Mouse (Mus musculus): ENCODE results near the gene Elf1.

DNA sequence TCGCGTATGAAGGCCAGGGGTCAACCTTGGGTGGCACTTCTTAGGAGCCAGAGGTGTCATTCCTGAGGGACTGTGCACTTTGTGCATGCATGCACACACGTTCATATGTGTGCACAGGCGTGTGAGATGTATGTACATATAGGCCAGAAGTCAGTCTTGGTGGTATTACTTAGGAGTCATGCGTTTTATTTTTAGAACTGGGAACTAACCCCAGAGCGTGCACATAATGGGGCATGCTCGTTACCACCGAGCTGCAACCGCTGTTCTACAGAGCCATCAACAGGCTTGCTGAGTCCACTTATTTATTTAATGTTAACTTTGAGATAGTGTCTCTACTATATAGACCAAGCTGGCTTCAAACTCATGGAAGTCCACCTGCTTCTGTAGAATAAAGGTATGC is 41.4 kb downstream of the Elf1 start:
- no peak for TF ChIP-seq FLI1 (IDR thresholded peaks at IDR 0.05; ENCODE audit: low read length)
- TF ChIP-seq GATA1 (IDR thresholded peaks at IDR 0.05; ENCODE audit: borderline replicate concordance, low read length), result no peak

All from megakaryocyte, embryonic 14.5 days (primary cell).